Mouse (Mus musculus): Measurements from ENCODE around the gene Hacd4.
"Not testable (repeated sequence)": the region's sequence is repeated elsewhere in the genome, so short reads cannot be mapped to it uniquely, and the experiment has no call there.

Hacd4 gene

DNA sequence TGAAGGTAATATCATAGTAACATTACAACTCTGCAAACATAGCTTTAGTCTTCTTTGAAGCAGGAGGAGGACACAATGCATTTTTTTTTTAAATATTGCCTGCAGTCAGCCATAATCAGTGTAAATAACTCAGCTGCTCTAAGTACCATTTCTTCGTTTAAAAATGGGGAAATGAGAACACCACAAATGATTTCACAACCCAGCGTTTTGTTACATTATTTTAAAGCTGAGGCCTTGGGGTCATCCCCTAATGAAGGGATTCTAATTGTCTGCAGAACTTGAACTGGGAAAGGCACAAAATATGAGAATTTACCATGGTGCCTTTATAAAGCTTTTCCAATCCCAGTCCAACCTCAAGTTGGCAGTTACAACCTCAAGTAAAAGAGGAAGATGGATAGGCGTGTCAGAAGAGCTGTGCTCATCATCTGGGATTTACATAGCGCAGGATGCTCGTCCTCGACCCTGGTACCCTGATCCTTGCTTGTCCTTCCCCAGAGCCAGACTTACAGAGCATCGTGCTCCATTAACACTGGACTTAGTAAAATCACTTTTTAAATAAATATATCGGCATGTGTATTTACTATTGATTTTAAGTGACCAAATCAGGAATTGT is 6.2 kb downstream of the Hacd4 start:
- DNase-seq (ENCODE audit: low spot score) = no peak

DNA sequence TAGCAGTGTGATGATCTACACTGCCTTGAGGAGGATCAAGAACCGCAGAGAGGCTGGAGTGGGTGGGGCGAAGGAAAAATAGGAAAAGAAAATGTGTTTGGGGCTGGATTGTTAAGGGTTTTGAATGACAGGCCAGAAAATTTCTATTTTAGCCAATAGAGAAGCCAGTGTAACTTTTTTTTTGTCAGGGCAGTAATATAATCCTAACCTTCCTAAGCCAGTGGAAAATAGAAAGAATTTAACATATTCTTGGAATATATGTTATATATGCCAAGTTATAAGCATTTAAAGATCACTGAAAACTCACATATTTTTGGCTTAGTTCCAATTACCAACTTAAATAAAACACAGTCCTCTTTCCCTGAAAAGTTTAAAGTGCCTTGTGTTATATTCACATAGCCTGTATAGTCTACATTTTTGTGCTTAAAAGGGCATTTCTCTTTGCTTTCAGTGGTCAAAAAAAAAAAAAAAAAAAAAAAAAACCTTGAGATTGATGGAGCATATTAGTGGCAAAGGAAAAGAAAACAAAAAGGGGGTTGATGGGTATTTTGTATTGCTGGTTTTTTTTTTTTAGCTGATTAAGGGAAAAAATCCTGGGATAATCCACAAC is 11.0 kb downstream of the Hacd4 start:
- no peak for DNase-seq (ENCODE audit: low spot score)

DNA sequence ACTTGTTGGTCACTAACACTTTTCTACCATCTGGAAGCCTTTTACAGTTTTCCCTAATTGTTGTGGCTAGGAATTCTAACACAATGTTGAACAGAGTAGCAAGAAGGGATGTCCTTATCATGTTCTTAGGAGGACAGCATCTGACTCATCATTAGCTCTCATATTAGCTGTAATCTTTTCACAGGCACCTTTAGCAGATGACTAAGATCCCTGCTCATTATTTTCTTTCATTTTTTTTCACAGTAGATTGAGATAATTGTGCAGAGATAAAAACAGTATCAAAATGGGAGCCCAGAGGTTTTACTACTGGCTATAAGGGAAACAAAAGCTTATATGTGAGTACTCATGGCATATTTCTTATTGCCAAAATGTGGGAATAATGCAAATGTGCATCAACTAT is 14.2 kb downstream of the Hacd4 start:
- DNase-seq (ENCODE audit: low spot score) = no peak

DNA sequence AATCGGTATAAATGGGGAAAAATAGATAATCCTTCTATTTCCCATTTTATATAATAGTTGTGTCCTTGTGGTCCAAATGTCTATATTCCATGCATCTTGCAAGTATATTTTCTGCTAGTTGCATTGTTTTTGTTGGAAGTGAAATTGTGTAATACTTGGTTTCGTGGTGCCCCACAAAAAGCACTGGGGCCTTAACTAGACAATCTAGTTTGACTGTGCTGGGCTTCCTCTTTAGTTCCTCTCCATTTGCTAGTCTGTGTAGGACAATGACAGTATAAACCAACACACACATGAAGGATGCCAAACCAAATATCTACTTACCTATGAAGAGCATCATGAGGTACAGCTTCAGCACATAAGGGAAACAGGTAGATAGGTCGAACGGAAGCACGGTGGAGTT is 19.4 kb downstream of the Hacd4 start:
- no peak for DNase-seq (ENCODE audit: low spot score)

DNA sequence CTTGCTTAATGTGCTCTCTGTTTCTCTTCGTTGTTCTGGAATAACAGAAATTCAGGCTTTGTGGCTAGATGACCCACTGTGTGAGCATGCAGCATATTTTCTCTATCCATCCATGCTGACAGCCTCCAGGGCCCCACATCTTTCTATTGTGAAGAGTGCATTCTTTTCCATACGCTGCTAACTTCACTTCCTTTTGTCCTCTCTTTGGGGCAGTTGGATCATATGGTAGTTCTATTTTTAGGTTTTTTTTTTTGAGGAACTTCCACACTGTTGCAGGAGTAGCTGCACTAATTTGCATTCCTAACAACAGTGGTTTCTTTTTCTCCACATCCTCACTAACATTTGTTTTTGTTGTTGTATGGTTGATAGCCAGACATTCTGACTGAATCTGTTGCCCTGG is 23.7 kb downstream of the Hacd4 start:
- no peak for DNase-seq (ENCODE audit: low spot score)

- DNase-seq (ENCODE audit: low spot score) = no peak
Observed at GRCm38 (mm10) chr4:88412331-88412730, 26.4 kb downstream of the Hacd4 start.

GRCm38 (mm10) chr4:88409279-88409678 is 29.4 kb downstream of the Hacd4 start:
- no peak for DNase-seq (ENCODE audit: low spot score)

DNA sequence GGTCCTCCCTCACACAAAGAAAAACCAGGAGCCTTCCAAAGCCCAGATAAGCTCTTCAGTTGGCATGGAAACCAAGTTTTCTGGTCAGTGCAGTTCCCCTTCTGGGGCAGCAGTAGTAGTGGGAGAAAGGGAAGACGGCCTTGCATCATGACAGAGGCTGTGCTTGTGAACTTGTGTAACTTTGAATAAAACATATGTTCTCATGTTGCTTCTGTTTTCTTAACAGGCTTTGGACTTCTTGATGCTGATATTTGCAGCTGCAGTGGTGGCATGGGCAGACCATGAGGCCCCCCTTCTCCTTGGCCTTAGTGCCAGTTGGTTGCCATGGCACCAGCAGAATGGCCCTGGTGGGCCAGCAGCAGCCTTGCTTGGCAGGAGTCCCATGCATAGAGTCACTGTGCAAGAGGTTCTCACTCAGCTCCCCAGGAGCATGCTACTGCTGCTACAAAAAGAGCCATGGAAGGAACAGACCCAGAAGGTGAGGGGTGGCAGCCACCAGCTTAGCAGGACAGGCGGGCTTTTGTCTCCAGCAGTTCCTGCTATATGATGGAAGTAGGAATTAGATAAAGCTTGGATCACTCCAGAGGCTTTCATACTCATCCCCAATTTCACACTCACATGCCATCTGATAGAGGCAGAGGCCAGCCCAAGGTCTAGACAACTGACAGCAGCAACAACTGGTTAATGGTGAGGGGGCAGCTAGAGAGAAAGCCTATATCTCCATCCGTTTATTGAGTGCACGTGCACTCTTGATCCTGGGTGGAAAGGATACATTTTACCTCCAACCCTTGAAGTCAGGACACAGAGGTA is 31.6 kb downstream of the Hacd4 start:
- peak; percentile 46 for DNase-seq (ENCODE audit: low spot score)

- DNase-seq (ENCODE audit: low spot score) = no peak
Observed at GRCm38 (mm10) chr4:88402884-88403283, 35.8 kb downstream of the Hacd4 start.

- DNase-seq (ENCODE audit: low spot score) = no peak
Observed at GRCm38 (mm10) chr4:88400992-88401313, 37.8 kb downstream of the Hacd4 start.

DNA sequence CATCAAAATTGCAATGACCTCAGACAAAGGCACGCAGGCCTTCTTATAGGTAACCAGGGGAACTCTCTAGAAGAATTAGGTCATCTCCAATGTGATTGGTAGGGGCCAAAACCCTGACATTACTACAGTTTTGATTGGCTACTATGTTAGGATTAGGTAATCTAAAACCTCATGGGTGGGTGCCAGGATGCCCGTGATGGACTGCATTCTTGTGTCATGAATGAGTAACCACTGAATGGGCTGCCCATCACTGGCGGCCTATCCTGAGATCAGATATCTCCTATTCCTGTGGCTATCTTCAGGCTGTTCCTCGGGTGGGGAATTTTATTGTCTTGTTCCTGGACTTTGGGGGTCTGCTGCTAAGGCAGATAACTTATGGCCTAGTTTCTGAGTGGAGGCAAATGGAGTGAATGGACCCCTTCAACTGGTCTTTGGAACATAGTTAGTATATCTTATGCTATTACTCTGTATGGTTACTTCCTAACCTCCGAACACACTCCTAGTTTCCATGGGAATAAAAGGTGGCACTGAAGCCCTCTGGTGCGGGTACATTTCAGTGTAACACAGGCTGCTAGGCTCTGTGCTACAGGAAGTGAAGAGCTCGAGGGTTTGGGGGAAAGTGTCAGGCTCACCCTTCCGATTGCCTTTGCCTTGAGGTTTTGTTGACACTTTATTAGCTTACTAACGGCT is 38.3 kb downstream of the Hacd4 start:
- no peak for DNase-seq (ENCODE audit: low spot score)

DNA sequence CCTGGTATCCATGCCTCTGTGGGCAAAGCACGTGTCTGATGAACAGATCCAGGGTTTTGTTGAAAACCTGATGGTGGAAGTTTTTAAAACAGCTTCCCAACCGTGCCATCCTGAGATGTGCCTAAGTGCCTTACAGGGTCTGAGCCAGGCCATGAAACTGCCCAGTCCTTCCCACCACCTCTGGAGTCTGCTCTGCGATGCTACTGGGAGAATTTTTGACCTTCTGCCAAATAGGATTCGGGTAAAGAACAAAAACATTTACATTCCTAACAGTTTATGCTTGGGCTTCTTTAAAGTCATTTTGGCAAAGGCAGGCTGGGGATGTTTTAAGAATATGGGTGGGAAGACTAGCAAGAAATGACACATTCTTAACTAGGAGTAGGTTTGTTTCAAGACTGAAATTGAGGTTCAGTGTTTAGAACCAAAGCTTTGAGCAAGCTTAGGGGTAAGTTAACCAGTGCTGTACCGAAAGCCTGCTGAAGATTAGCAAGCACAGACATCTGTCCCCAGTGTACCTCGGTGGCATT is 41.7 kb downstream of the Hacd4 start:
- no peak for DNase-seq (ENCODE audit: low spot score)

DNA sequence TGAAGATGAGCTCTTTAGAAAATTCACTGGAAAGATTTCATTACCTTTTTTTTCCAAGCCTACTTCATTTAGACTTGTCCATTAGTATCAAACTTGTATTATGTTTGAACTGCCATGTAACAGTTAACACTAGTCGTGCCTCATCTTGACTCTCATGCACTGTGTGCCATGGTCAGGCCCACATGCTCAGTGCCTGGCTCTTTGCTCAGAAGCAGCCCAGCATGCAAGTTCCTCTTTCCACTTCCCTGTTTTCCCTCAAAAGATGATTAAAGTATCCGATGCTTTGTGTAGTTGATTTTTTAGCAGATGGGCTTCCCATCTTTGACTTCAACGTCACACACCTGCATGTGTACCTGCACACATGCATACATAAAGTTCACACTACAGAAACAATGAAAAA is 43.0 kb downstream of the Hacd4 start:
- no peak for DNase-seq (ENCODE audit: low spot score)

GRCm38 (mm10) chr4:88390596-88390995 is 48.1 kb downstream of the Hacd4 start:
- not testable (repeated sequence) for DNase-seq (ENCODE audit: low spot score)

DNA sequence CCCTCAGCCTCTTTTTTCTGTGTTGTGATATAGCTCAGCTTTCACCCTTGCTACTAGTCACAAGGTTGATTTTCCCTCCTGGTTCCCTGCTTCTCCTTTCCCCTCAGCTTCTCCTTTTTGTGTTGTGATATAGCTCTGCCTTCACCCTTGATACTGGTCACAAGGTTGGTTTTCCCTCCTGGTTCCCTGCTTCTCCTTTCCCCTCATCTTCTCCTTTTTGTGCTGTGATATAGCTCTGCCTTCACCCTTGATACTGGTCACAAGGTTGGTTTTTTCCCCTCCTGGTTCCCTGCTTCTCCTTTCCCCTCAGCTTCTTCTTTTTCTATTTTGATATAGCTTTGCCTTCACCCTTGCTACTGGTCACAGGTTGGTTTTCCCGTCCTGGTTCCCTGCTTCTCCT is 48.7 kb downstream of the Hacd4 start:
- no peak for DNase-seq (ENCODE audit: low spot score)

GRCm38 (mm10) chr4:88372293-88373224 is 66.2 kb downstream of the Hacd4 start:
- DNase-seq (ENCODE audit: low spot score) = no peak

GRCm38 (mm10) chr4:88370819-88371218 is 67.9 kb downstream of the Hacd4 start:
- no peak for DNase-seq (ENCODE audit: low spot score)

DNA sequence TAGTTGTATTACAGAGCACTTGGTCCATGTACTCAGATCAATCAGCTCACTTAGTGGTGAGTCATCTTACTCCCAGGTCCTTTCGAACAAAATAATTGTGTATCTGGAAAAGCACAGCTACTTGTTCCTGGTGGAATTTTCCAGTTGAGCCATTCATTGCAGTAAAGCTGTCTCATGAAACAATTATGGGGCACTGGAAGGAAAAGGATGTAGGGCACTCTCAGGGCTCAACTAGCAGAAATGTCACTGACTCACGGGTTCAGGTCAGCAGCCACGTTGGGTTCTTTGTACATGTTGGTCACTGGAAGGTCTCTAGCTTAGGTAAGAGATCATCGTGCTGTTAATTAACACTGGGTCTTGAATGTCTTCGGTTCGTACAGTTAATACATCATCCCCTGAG is 68.8 kb downstream of the Hacd4 start:
- no peak for DNase-seq (ENCODE audit: low spot score)

GRCm38 (mm10) chr4:88357431-88357830 is 81.3 kb downstream of the Hacd4 start:
- no peak for DNase-seq (ENCODE audit: low spot score)

- no peak for DNase-seq (ENCODE audit: low spot score)
Observed at GRCm38 (mm10) chr4:88356652-88357051, 82.1 kb downstream of the Hacd4 start.

GRCm38 (mm10) chr4:88350910-88351309 is 87.8 kb downstream of the Hacd4 start:
- peak; percentile 36 for DNase-seq (ENCODE audit: low spot score)
